Mouse (Mus musculus): ENCODE measurements at regions not wholly inside any gene's neighbourhood (a gene's known extent, or its start where the extent isn't known, plus 50 kb on each side); places are given as distances from the start of the nearest gene placed in this dataset.
A peak's percentile ranks its signal among the peaks of the same experiment; 100 is the strongest.

GRCm38 (mm10) chr5:103320341-103320740 lies 104.7 kb upstream of the Ptpn13 start:
- intact Hi-C loops (cut with DNase I): no loop called here
- DNase-seq: no peak

GRCm38 (mm10) chr5:103309806-103310525 lies 98.8 kb upstream of the Mapk10 start:
- no peak for DNase-seq
- intact Hi-C loops (cut with DNase I): no loop called here

DNA sequence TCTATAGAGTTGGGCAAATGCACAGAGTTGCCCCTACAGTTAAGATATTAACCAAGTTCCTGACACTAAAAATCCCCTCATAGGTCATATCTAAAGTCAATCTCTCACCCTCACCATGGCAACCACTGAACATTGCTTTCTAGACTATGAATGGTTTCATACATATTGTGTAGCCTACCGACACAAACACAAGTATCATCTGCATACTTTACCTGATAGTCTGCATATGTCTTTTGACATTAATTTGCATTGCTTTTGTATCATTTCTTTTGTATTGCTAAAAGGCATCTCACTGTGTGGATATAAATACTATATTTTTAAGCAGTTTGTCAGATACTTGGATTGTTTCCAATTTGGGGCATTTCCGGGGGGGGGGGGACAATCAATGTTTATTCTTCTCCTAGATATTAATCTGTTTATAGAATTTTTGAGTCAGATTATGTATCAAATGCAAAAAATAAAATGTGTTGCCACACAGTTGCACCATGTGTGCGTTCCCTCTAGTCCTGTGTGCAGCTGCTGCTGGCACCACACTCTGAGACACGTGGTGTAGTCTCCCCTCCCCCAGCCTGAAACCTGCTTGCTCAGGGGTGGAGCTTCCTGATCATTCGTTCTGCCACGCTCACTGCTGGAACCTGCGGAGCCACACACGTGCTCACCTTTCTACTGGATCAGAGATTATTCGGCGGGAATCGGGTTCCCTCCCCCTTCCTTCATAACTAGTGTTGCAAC lies 94.7 kb upstream of the Mapk10 start:
- intact Hi-C loops (cut with DNase I): no loop called here
- DNase-seq: no peak

DNA sequence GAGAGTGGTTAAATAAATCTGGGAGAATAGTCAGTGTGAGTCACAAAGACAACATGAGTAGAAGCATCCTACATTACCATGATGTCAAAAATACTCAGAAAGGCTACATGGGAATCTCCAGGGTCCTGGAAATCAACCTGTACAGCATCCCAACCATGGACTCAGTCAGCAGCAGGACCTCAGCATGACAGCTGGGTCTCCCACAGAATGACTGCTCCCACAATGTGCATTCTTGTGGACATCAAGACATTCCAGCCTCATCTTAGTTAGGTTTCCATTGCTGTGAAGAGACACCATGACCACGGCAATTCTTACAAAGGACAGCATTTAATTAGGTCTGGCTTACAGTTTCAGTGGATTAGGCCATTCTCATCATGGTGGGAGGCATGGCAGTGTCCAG lies 93.8 kb upstream of the Mapk10 start:
- intact Hi-C loops (cut with DNase I): no loop called here
- DNase-seq: no peak

GRCm38 (mm10) chr5:103302744-103303143 lies 91.6 kb upstream of the Mapk10 start:
- intact Hi-C loops (cut with DNase I): no loop called here
- DNase-seq: no peak

GRCm38 (mm10) chr5:103301303-103301702 lies 90.2 kb upstream of the Mapk10 start:
- DNase-seq: no peak
- intact Hi-C loops (cut with DNase I): no loop called here

GRCm38 (mm10) chr5:103293953-103294352 lies 82.8 kb upstream of the Mapk10 start:
- DNase-seq: no peak
- intact Hi-C loops (cut with DNase I): no loop called here

DNA sequence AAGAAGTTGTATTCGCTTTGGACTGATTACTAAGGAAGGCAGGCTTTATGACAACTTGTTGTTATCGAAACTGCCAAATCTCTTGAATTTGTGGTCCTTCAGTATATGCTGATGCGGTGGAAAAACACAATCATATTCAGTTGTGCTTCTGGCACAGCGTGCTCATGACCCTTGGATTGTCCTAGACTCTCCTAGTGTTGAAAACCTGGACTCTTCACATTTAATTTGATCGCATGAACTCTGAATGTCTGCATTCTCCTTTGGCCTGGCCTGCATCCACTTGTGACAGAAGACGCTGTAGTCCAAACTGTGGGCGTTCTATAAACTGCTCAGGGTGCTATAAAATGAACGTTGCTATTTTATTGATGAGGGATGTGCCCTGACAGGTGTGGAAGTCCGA lies 80.6 kb upstream of the Mapk10 start:
- DNase-seq: no peak
- intact Hi-C loops (cut with DNase I): no loop called here

- DNase-seq: no peak
Measured at GRCm38 (mm10) chr5:103291219-103291618, 80.1 kb upstream of the Mapk10 start.

DNA sequence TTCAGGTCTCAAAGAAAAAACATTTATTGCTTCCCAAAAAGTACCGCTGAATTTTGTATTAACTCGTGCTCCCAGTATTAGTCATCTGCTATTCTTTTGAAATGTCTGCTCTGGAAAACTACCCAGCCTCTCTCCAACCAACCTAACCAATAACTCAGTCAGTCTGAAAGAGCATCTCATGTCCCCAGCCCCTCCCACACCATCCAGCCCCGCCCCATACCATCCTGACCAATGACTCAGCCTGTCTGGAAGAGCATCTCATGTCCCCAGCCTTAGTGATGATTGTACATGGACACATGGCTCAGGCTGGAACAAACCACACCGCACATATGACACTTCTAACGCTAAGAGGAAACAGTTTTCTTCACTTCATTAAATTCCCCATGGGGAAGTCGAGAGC lies 58.1 kb upstream of the Mapk10 start:
- DNase-seq: no peak
- intact Hi-C loops (cut with DNase I): no loop called here

More at GRCm38 (mm10) chr5:103291219-103291618, 80.1 kb upstream of the Mapk10 start:
- intact Hi-C loops (cut with DNase I): no loop called here

- intact Hi-C loops (cut with DNase I): no loop called here
- no peak for DNase-seq
Measured at GRCm38 (mm10) chr5:103264903-103265302, 53.8 kb upstream of the Mapk10 start.

DNA sequence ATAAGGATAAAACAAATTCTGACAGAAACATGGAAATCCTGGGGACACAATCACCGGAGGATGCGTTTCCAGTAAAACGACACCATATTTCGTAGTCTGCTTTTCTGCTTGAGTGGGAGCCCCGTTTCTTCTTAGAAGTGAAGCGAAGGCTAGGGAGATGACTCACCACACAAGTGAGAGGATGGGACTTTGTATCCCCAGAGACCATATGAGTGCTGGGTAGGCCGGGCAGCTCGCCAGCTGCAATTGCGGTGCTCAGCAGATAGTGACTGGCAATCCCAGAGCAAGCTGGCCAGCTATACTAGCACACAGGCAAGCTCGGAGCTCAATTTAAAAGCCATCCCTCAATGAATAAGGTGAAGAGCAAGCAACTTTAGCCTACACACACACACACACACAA lies 50.3 kb upstream of the Mapk10 start:
- peak in 1 of 2 experiments; percentile 1 for DNase-seq
- intact Hi-C loops (cut with DNase I): no loop called here

Data from heart, postnatal 14 days (tissue).